Mouse (Mus musculus) thymus, postnatal 4 days (tissue): ENCODE data around the gene Myl6b.
A peak's percentile ranks its signal among the peaks of the same experiment; 100 is the strongest.

Experiments used
- DNase-seq: peaks from one replicate; pipeline ENCODE4 v3.0.0; 2021

Gene Myl6b

DNA sequence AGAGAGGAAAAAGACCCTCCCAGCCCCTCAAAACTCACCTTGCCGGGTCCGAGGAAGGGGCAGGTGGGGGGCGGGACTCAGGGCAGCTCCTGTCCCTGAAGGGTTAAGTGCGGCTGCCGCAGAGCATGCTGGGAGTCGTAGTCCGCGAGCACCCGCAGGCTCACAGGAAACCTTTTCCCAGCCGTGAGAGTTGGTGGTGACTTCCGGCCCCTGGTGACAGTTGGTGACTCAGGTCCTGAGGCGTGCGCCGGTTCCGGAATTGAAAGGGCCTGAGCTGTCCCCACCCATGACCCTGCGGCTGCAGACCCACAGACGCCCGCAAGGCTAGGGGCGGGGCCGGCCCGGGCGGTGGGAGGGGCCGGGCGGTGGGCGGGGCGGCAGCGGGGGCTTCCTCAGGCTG, at the start of gene Myl6b:
Gene Myl6b, minus strand, starts transcription at position 96 of the 400 bp plus-strand sequence.
- DNase-seq = peak; percentile 97

DNA sequence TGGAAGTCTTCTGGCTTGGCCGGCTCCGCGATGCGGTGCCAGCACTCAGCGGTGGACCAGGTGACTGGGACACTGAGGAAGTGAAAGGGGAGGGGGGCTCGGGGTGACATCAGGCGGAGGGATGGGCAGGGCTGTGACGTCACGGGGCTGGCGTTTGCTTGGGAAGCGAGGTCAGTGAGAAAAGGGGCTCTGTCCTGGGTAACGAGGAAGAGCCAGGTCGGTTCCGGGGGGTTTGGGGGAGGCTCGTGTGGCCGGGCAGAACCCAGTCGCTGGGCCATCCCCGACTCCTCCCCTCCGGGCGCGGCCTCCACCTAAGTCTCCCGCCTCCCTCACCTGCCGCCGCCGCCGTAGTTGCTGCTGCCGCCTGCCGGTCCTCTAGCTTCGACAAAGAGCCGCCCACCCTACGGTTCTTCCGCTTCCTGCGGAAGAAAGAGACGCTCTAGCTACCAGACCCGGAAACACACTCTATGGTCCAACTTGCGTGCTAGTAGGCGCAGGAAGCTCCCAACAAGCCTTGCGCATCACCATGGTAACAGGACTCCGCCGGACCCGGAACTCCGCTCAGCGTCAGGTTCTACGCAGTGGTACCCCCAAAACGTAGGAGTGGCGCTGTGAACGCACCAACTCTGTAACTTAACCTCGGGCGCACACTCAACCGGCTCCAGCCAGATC, 49.0 kb upstream of the Myl6b start, which contains the start of gene Zc3h10:
Gene Zc3h10, minus strand, starts transcription at position 414 of the 672 bp plus-strand sequence.
- peak; percentile 94 for DNase-seq

- DNase-seq = no peak
Observed at GRCm38 (mm10) chr10:128546787-128547186, 48.3 kb upstream of the Myl6b start.

- DNase-seq = no peak
Observed at GRCm38 (mm10) chr10:128546361-128546760, 47.9 kb upstream of the Myl6b start.

GRCm38 (mm10) chr10:128545570-128545898, 47.0 kb upstream of the Myl6b start:
- no peak for DNase-seq

DNA sequence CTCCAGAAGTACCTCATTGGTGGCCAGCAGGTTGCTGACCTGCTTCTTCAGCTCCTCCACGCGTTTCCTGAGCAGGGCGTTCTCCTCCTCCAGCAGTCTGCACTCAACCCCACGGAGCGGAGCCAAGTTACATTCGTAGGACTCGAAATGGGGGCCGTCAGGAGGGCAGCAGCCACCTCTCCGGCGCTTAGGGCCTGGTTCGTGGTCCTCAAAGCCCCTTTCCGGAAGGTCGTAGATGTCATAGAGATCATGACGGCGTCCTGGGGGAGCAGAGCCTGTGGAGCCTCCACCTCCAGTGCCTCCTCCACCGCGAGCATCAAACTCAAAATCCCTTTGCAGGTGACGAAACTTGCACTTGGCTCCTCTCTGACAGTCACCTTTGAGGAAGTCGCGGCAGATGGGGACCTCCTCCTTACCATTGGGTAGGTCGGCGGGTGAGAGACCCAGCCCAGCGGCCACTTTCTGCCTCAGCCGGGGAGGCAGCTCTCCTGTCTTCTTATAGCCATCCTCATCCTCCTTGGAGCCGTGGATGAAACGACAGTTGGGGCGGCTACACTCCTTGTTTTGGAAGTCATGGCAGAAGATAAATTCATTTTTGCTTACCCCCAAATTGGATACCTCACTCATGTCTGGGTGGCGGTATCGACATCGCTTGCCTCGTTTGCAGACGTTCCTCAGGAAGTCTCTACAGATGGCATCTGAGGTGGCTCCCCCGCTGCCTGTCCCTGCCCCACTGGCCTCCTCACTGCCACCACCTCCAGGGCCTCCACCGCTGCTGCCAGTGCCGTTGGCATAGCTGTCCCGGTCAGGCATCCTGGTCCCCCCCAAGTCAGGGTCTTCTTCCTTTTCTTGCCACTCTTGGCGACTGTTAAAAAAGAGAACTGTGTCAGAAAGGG, 46.4 kb upstream of the Myl6b start:
- peak; percentile 23 for DNase-seq

GRCm38 (mm10) chr10:128544151-128544657, 45.7 kb upstream of the Myl6b start:
- no peak for DNase-seq

GRCm38 (mm10) chr10:128543100-128543499, 44.6 kb upstream of the Myl6b start:
- no peak for DNase-seq

- DNase-seq = no peak
Observed at GRCm38 (mm10) chr10:128538340-128538870, 39.9 kb upstream of the Myl6b start.

- DNase-seq = peak; percentile 89
Observed at GRCm38 (mm10) chr10:128536266-128536940, 37.9 kb upstream of the Myl6b start.

GRCm38 (mm10) chr10:128535624-128536265, 37.3 kb upstream of the Myl6b start:
- DNase-seq = no peak

DNA sequence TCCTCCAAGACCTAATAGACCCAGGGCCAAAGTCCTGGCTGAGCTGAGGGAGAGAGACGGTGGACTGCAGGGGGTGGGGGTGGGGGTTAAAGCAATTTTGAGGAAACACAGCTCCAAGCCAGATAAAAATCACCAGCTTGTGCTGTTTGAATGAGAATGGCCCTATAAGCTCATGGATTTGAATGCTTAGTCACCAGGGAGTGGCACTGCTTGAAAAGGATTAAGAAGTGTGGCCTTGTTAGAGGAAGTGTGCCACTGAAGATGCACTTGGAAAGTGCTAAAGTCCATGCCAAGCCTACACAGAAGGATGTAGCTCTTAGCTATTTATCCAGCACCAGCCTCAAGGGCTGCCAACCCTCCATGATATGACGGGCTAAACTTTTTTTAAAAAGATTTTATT, 36.7 kb upstream of the Myl6b start:
- DNase-seq = no peak

DNA sequence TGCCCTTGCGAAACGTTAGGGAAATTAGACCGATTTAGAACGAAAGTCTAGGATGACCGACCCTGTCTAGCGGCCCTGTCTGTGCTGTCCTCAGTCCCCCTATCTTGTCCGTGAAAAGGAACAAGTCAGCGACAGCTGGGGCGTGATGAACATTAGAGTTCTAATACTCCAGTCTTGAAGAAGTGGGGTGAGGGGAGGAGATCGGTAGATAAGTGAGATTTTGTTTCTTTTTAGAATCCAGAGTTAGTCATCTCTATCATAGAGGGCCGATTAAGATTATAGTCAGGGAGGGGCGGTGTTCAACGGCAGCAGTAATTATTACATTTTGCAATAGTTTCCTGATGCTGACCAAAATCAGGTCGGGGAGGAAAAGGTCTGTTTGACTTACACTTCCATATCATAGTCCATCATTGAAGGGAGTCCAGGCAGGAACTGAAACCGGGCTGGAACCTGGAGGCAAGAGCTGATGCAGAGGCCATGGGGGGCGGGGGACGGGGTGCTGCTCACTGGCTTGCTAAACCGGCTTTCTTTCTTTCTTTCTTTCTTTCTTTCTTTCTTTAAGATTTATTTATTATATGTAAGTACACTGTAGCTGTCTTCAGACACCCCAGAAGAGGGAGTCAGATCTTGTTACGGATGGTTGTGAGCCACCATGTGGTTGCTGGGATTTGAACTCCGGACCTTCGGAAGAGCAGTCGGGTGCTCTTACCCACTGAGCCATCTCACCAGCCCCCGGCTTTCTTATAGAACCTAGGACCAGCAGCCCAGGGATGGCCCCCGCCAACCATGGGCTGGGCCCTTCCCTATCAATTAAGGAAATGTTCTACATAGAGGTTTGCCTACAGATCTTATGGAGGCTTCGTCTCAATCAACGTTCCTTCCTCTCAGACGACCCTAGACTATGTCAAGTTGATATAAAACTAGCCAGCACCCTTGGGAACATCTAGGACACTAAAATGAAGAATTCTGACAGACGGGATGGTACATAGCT, 28.2 kb upstream of the Myl6b start:
- no peak for DNase-seq

GRCm38 (mm10) chr10:128525671-128526308, 27.3 kb upstream of the Myl6b start, which contains the start of gene Esyt1:
TSS of gene Esyt1 (minus strand) at chr10:128525871.
- peak; percentile 87 for DNase-seq

DNA sequence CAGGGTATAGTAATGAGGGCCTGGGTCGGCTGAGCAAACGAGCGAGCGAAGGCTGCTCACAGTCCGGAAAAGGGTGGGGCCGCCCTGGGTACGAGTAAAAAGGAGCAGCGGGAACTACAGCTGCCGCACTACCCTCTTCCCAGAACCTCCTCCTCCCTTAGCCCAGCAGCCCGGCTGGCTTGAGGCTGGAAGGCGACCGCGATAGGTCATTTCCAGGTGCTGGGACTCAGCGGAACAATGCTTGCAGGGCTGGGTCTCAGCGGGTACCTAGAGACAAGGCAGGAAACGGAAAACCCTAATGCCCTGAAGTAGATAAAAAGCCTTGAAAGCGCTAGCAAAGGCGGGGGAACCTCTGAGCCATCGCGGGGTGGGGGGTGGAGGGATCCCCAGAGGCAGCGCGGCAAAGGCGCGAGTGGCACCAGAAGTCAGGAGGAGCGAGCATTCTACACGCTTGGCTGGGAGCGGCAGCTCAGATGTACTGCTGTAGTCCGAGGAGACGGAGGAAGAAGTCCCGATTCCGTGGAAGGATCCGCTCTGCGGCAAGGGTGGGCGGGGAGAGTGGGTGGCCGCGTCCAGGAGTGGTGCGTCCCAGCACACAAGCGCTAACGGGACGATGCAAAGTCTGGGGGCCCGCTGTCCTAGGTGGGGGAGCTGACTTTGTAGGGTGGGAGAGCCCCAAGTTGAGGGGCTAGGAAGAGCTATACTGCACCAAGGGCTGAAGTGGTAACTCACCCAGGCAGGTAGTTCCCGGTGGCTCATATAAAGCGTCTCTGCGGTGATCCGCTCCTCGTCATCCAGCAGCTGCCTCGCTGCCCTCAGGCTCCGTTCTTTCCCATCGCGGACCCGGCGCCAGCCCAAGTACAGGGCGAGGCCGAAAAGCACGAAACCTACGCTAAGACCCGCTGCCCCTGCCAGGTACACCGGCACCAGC, 26.5 kb upstream of the Myl6b start:
- DNase-seq = peak; percentile 81

- DNase-seq = peak; percentile 55
Observed at GRCm38 (mm10) chr10:128524111-128524731, 25.7 kb upstream of the Myl6b start.

GRCm38 (mm10) chr10:128522351-128522750, 23.9 kb upstream of the Myl6b start:
- DNase-seq = no peak

GRCm38 (mm10) chr10:128520591-128520990, 22.1 kb upstream of the Myl6b start:
- no peak for DNase-seq

GRCm38 (mm10) chr10:128518833-128519232, 20.3 kb upstream of the Myl6b start:
- DNase-seq = peak; percentile 65
